Mouse (Mus musculus) pancreas, adult 10 weeks (tissue): ENCODE data around the gene Gm27027. TPM values are rescaled to one million over a fixed set of nuclear protein-coding genes. Genes with fewer than 3 reads are reported as not detected.

Experiments
- polyA plus RNA-seq: library from polyadenylated mRNA; stranded (reverse); fragments of 350-450 nt; fragmentation: Illumina TruSeq; extraction: RNeasy Lipid Tissue Mini Kit (QIAGEN cat#74804); gene quantifications from one replicate; pipeline ENCODE4 v1.2.3, GENCODE M21; 2015; ENCODE audit warnings: low read depth, low replicate concordance; ENCODE audit not compliant: insufficient read depth

Gene Gm27027
- polyA plus RNA-seq, result not detected

GRCm38 (mm10) chr2:93996254-93996653, at the start of gene Gm27027:
Gene Gm27027 (minus strand): TSS chr2:93996354.

GRCm38 (mm10) chr2:94010335-94011291, 14.5 kb upstream of the Gm27027 start, which contains the start of gene Alkbh3:
Gene Alkbh3 (minus strand): TSS chr2:94010807.

GRCm38 (mm10) chr2:93956908-93957784, 39.0 kb downstream of the Gm27027 start, which contains the start of gene Gm13889:
Gene Gm13889 (minus strand): TSS chr2:93957201.

Other genes with a start within 250 kb of the Gm27027 start
- 11.7 TPM for gene Ext2, start 173.8 kb downstream of the Gm27027 start, polyA plus RNA-seq
- gene Accs, start 146.4 kb downstream of the Gm27027 start, polyA plus RNA-seq, result 3.2 TPM
- gene Accsl, start 127.2 kb downstream of the Gm27027 start, polyA plus RNA-seq, result not detected
- 7.7 TPM for gene Gm13889, start 39.2 kb downstream of the Gm27027 start, polyA plus RNA-seq
- 25.0 TPM for gene Alkbh3, start 14.5 kb upstream of the Gm27027 start, polyA plus RNA-seq
- 12.6 TPM for gene Hsd17b12, start 161.6 kb upstream of the Gm27027 start, polyA plus RNA-seq